Mouse (Mus musculus) skeletal muscle tissue, adult 2 months (tissue): ENCODE measurements around the gene Nckap1.

Source experiments
- DNase-seq: peaks from one replicate; pipeline ENCODE4 v3.0.0-alpha.2; 2012; ENCODE audit warnings: low read depth, low spot score

The Nckap1 gene

DNA sequence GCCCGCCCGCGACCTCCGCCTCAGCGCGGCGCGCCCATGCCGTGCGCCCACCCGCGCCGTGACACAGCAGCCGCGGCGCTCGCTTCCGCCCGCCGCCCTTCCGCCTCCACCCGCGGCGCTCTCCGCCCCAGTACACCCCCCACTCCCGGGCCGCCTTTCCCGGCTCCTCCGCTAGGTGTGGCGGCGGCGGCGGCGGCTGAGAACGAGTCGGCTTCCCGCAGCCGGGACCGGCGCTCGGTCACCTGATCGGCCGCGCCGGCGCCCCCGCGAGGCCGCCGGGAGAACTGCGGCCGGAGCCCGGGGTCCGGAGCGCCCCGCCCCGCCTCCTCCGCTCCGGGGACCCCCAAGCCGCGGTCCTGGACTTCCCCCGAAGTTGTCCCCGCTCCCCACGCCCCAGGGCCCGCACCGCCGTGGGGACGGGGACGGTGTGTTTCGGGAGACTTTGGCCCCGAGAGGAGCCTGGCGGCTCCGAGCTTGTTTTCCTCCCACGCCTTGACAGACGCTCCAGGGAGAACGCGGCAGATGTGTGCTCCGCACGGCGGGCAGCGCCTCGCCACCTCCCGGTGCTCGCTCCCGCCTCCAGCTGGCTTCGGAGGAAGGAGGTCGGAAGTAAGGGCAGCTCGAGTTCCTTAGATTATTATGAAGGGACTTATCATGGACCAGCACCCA is at the start of gene Nckap1:
Gene Nckap1 (minus strand): TSS at position 338 of the 669 bp plus-strand sequence.
- peak; percentile 62 for DNase-seq

DNA sequence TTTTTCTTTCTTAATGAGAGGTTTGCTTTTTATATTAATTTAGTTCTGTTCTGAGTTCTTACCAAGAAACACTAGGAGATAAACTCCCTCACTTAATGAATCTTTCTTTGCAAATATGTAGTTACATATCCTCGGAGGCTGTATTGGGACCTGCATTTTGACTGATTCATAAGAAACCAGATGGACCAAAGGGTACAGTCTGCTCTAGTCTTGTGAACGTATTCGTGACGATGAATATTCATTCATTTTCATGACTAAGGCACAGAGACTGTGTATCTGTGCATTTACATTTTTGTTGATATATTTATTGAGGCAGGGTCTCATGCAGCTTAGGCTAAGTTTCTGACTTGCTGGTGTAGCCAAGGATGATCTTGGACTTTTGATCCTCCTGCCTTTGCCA is 43.3 kb upstream of the Nckap1 start:
- DNase-seq, result no peak

DNA sequence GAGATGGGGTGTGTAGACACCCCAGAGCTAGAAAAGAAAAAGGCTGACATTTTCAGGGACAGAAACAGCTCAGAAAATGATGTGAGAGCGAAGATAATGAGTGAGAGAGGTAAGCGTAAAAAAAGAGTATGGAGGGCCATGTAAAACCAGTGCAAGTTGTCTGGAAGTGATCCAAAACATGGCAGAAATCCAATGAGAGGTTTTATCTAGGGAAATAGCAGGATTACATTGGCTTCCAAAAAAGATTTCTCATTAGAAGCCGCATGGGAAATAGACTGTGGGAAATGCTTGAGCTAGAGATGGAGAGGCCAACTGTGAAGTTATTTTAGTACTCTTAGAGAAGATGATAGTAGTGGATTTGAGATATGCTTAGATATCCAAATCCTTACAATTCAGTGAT is 40.7 kb upstream of the Nckap1 start:
- DNase-seq, result no peak

DNA sequence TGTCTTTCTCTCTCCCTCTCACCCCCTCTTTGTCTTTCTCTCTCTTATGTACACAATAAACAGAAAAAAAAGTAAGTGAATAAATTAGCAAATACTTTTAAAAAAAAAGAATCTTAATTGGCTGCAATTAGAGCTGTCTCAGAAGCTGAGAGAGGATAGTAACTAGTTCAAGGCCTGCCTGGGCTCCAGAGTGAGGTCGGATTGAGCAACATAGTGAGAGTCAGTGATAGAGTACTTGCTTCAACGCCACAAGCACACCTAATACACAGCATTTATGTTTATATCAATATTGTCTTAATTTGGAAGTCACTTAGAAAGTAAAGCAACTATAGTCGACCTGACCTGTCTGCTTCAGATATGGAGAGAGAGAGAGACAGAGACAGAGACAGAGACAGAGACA is 37.8 kb upstream of the Nckap1 start:
- DNase-seq, result no peak

DNA sequence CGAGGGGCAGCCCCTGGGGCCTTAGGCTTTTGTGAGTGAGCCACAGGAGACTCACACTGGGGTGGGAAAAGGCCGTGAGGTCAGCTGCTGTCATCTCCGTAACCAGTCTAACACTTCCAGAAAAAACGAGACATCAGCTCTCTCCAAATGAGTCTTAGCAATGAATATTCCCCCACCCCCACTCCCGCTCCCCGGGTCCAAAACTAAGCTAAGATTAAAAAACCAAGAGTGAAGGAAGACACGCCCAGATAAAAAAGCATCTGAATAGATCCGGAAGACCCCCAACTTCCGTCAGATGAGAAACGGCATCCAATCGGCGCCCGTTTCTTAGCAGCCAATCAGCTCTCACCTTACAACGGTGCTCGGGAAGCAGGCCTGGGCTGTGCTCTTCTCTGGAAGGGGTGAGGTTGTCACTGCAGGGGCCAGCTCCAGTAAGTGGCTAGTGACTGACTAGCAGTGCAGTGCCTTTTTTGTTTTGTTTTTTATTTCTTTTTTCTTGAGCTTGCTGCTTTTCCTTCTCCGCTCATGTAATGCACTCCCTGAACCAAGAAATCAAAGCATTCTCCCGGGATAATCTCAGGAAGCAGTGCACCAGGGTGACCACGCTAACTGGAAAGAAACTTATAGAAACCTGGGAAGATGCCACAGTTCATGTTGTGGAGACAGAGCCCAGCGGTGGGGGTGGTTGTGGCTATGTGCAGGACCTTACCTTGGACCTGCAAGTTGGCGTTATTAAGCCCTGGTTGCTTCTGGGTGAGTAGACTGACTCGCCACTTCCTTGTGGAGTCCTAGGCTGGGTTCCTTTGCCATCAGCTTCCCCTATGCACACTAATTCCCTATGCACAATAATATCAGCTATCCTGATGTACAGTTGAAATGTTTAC is 35.9 kb upstream of the Nckap1 start, which contains the start of the genes Dusp19 and Nup35:
Gene Dusp19 (plus strand): TSS at position 192 of the 884 bp plus-strand sequence.
Gene Nup35 (plus strand): TSS at position 383 of the 884 bp plus-strand sequence.
- DNase-seq, result peak; percentile 90

DNA sequence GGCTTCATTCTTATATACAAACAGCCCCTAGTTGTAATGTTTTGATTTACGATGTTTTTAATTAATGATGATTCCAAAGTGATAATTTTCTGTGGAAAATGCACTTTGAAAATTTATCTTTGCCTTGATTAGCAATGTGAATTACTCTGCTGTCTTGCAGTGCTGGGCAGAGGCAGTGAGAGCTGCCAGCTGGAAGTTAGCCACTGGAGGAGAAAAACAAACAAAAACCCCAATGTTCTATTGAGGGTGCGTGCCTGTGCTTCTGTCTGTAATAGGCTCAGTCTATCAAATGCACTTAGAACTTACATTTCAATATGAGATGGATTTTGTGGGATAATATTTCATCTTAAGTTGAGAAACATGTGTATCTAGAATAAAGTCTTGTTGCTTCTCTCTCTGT is 31.6 kb upstream of the Nckap1 start:
- DNase-seq, result no peak

DNA sequence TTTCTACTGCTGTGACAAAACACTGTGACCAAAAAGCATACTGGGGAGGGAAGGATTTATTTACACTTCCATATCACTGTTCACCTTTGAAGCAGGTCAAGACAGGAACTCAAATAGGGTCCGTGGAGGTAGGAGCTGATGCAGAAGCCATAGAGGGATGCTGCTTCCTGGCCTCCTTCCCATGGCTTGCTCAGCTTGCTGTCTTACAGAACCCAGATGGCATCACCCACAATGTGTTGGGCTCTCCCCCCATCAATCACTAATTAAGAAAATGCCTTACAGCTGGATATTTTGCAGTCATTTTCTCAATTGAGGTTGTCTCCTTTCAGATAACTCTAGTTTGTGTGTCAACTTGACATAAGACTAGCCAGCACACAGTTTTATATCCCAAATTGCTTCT is 31.1 kb upstream of the Nckap1 start:
- DNase-seq, result no peak

DNA sequence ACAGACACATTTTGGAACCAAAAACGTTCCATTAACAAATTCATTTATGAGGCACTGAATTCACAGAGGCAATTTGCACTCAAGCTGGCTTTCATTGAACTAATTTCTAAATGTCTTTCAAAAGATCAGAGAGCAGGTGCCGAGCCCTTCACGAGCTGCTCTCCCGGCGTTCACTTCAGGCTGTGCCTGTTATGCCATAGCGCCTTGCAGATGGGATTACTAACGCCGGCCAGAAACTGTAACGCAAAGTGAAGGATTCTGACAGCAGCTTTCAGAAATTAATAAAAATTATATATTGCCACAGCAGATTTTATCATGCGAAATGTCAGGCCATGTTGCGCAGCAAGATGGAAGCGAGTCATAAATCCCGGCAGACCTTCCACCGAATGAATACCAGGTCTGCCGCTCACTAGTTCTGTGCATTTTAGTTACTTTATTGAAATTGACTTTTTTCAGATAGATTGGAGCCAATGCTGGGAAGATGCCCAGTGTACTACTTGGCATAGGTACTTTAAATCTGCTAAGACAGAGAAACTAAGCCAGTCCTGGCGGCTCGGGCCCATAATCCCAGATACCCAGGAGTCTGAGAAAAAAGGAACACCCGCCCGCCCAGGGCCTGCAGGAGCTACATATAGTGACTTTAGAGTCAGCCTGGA is 22.7 kb upstream of the Nckap1 start:
- DNase-seq, result no peak

DNA sequence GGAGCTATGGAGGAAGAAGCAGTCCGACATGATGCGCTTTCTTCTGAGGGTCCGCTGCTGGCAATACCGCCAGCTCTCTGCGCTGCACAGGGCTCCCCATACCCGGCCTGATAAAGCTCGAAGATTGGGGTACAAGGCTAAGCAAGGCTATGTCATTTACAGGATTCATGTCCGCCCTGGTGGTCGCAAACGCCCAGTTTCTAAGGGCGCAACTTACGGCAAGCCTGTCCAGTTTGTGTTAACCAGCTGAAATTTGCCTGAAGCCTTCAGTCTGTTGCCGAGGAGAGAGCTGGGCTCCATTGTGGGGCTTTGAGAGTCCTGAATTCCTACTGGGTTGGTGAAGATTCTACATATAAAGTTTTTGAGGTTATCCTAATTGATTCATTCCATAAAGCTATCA is 21.6 kb upstream of the Nckap1 start:
- DNase-seq, result no peak

DNA sequence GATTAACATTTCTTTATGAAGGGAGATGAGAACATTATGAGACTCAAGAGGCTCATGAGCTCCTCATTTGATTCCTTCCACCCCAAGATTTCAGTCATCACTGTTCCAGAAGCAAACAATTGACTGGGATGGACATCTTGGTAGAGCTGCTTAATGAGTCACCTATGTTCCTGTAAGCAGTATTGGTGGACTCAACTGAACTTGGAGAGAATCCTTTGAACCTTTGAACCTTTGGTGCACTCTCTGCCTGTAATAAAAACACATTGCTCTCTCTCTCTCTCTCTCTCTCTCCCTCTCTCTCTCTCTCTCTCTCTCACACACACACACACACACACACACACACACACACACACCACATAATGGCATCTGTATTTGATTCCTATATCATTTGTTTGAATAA is 19.4 kb upstream of the Nckap1 start:
- no peak for DNase-seq

DNA sequence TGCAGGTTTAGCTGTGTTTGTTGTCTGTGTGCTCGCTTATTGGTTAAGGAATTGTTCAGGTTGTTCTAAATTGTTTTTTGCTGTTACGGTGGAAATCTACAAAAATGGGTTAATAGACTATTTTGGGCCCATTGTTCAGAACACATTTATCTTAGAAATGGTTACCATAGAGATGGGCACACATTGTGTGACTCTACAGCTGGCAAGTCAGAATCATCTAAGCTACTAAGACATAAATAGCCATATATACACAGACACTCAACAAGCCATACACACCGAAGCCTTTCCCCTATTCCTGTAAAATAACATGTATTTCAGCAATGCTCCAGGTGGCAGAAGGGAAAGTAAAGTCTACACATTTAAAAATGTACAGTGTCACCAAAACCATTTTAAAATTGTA is 18.7 kb upstream of the Nckap1 start:
- DNase-seq, result no peak

DNA sequence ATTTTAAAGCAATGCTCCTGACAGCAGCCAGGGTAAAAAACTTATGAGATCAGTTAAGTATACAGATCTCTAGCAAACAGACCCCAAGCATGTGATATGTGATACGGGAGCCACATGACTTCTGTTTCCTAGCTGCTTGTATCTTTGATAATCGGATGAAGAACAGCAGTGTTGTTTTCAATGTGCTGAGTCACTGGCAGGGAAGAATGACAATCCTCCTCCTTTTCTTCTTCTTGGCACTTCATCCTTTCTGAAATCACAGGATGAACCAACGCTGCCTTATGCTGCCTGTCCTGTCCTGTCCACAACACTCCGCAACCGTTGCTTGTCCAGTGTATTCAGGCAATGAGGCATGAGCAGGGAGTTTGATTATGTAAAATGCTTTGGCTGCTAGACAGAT is 15.8 kb upstream of the Nckap1 start:
- no peak for DNase-seq

DNA sequence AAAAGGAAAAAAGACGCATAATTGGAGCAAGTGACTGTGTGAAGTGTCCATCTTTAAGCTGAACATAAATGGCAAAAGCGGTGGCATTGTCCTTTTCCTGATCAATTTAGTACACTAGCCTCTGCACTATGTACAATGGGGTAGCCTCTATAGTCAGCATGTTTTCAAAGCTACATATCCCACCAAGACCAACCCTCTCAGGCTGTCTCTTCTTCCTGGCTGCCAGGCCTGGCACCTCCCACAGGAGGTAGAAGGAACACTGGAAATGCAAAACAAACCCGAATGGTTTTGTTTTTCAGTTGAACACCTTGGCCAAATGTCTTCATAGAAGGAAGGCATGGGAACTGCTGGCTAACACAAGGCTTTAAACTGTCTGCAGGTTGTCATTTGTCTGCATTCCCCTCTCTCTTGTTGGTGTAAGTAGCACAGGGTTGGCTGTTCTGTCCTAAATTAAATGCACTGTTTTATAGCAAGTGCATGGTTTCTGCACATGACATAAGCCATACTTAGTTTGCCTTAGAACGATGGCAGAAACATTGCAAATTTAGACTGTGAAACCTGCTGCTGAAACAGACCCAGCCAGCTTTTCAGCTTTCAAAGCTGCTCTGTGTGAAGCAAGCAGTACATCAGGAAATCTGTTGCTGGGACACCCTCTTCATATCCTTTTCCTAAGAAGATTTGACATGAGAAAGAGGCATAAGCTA is 13.2 kb upstream of the Nckap1 start:
- no peak for DNase-seq

DNA sequence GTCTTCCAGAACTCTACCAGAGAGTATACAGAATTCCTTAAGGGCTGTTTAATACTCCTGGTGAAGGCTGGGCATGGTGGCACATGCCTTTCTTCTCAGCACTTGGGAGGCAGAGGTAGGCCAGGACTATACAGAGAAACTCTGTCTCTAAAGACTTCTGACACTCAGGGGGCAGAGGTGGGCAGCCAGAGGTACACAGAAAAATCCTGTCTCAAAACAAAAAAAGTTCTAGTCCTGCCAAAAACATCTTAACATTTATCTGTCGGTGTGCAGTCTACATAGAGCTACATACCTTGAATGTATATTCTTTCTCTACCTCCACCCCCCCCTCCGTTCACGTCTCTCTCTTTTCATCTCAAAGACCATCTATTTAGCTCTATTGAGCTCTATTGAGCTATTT is 1.2 kb upstream of the Nckap1 start:
- DNase-seq, result no peak

DNA sequence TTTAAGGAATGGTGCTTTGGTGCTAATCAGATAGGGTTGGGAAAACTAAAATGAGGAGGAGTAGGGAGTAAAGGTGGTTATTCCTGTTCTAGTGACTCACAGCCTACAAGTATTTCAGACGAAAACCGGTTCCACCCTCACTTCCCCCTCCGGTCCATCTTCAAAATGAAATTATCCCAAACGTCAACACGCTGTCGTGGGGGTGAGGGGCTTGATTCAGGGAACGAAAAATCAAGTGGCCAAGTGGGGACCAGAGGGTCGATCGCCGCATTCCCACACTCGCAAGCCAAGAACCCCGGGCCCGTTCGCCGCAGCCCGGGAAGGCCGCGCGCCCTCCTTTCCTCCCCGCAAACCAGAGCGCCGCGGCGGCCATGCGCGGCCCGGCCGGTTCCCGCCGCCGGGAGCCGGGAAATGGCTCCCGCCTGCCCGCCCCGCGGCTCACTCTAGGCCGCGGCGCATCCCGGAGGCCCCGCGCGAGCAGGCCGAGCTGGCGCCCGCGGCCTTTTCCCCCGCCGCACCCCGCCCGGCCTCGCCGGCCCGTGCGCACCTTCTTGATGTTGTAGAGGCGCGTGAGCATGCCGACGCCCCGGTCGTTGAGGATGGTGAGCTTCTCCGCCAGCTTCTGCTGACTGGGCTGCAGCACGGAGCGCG is 744 bp downstream of the Nckap1 start:
- peak; percentile 15 for DNase-seq

DNA sequence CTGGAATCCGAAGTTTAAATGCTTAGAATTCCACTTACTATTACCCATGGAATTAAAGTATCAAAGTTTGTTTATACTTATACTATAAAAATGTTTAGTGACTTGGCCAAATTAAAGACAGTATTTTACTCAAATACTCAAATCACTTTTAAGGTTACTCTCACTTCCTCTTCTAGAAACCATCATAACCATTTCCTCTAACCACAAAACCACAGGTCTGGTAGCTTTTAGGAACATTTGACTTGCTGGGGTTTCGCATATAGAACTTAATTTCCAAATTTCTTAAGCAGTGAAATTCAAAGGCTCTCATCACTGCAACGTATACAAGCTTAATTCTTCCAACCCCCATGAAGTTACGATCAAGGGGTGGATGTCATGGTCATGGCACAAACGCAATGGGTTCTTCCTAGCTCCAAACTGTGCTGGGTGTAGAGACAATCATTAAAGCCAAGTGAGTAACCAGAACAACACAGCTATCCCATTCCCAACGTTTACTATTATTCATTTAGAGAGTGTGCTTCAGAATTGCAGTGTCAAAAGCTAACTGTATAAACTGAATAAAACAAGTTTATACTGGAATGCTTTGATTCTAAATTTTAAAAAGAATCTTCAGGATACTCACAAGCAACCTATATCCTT is 1.8 kb downstream of the Nckap1 start:
- DNase-seq, result peak; percentile 21

DNA sequence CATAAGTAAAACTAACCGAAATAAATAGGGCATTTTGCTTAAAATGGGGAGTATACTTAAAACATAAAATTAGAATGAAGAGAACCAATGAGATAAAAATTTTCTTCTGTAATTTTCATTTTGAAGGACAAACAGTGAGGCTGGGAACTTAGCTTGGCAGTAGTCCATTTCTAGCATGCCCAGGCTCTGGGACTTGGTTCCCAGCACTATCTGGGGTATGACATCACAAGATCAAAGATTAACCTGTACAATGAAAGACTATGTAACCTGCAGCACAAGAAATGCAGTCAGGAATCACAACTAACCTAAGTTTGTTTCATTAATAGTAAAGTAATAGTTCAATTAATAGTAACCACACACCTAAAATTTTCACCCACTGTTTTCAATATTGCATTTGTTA is 3.9 kb downstream of the Nckap1 start:
- DNase-seq, result no peak

DNA sequence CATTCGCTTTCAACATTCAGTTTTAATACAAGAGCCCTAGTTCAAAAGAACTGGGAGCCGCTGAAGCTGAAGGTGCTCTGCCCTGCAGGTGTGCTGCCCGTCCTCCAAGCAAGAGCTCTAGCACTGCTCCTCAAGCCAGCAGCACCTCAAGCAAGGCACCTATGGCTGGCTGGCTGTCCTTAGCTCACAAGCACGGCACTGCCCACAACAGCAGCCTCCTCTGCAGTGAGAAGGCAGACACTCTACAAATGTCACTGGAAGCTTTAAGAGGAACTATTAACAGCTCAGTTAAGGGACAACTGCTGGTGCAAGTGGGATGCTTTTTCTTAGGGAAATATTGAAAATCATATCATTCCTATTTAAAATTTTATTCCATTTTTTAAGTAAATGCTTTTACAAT is 10.5 kb downstream of the Nckap1 start:
- DNase-seq, result no peak

DNA sequence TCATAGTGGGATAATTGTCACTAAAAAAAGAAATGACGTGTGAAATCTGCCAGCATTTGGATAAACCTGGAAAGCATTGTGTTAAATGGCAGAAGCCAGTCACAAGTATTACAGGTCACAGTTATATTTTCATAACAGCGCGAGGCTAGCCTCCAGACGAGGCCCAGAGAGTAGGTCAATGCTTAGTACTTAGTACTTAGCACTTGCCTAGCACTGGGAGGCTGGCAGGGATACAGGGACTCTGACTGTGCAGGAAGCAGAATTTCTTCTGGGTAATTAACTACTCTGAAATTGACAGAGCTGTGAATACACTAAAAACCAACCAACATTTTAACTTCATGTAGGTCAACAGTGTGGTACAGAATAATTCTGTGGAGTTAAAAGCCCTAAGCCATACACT is 13.8 kb downstream of the Nckap1 start:
- DNase-seq, result no peak

DNA sequence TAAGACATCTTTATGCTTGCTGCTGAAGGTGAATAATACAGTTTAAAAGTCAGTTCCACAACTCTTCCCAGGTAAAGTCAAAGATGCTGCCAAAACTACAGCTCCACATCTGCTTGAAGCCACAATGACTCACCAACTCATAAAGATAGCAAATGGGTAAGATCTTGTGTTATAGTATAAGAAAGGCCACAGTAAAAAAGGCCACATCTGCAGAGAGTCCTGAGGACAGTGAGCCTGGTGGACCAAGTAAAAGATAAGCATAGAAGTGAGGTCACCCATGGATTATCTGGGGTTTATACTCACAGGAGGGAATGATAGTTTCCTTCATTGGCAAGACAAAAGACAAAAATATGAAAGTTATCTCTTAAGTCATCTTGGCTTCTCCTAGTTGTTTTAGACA is 18.9 kb downstream of the Nckap1 start:
- DNase-seq, result no peak

DNA sequence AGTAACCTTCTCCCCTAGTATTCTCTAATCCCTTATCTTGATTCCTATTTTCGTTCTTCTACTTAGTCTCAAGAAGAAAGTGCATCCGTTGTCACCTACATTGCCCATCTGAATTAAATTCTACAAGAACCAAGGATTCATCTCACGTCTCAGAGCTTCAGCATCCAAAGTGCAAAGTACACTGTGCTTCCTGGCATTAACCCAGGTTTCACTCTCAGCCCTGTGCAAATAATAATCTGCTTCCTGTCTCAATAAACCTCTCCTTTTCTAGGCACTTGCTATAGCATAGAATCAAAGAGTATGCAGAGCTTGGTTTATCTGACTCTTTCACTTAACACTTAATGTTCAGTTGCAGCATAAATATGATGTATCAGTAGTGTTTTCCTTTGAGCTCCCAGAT is 19.7 kb downstream of the Nckap1 start:
- no peak for DNase-seq
